Mouse (Mus musculus) cerebellum, adult 2 months (tissue): Measurements from ENCODE around the gene Cyp4f39.
"Not testable (repeated sequence)": the region's sequence is repeated elsewhere in the genome, so short reads cannot be mapped to it uniquely, and the experiment has no call there.

Experiments
- CTCF ChIP-seq: fragments of 200-500 bp; IDR thresholded peaks from 2 replicates; pipeline ENCODE4 v1.5.1; 2011; ENCODE audit warnings: low read depth, mild to moderate bottlenecking, control low read depth, low read length, moderate library complexity, borderline replicate concordance; ENCODE audit not compliant: insufficient read depth
- POLR2A ChIP-seq: fragments of 200-500 bp; IDR thresholded peaks from 2 replicates; pipeline ENCODE4 v1.6.1; 2011; ENCODE audit warnings: low read length, control low read depth, borderline replicate concordance; ENCODE audit not compliant: insufficient read depth

- not testable (repeated sequence) for TF ChIP-seq CTCF, POLR2A
Measured at GRCm38 (mm10) chr17:32532356-32532755, 79.8 kb downstream of the Cyp4f39 start.
